9 mouse cellular contexts compared by ENCODE assay signal in the genomic region with DNA sequence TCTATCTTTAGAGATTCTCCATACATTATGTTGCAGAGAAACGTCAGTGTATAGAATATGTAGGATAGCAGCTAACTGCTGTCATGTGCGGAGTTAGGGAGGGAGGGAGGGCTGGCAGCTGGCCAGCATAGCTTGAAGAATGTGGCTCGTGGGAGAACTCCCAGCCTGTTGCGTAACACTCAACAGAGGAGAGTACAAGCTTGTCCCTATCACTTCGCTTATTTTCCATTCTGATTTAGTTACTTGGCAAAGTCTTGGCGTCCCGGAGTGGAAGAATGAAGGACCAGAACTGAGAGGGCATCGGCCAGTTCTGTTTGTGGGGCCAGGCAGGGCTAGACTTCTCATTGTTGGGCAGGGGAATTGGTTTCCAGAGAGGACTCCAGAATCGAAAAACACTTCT. TPM values are rescaled to one million over a fixed set of nuclear protein-coding genes. Genes with fewer than 3 reads are reported as not detected.
DNase-seq lines count a peak whose midpoint lies in the region; ATAC-seq lines count a peak whose summit lies in the region.
"Had no signal": no experiment of that assay in that cellular context is flagged by ENCODE, and none has a peak within 500 bp of the region (broad histone marks: within the 10 kb centered on the region; RNA-seq: fewer than 3 reads in every experiment).

No protein-coding gene starts in this region.

- peak; percentile 95 for ATAC-seq in intestine, embryonic 16.5 days
- ATAC-seq in midbrain, embryonic 16.5 days: no peak

- H3K9me3 ChIP-seq in intestine, embryonic 16.5 days (ENCODE audit: control insufficient read depth, low read length): no peaks in the 10 kb centered on the region
- H3K9me3 ChIP-seq in limb, embryonic 10.5 days (replicated peaks): no peaks in the 10 kb centered on the region
- H3K9me3 ChIP-seq in midbrain, embryonic 16.5 days (replicated peaks; ENCODE audit: control insufficient read depth, low read length, poor library complexity, severe bottlenecking): no peaks in the 10 kb centered on the region

- H3K36me3 ChIP-seq in intestine, embryonic 16.5 days (ENCODE audit: control insufficient read depth, insufficient read depth, low read length): 0 out of 2 replicates have a peak, but pooled peaks cover 2% of the 10 kb centered on the region
- peaks cover 10% of the 10 kb centered on the region for H3K36me3 ChIP-seq in limb, embryonic 10.5 days
- no peaks in the 10 kb centered on the region for H3K36me3 ChIP-seq in midbrain, embryonic 16.5 days (ENCODE audit: control insufficient read depth, insufficient read depth, low read length)

- H3K27me3 ChIP-seq in intestine, embryonic 16.5 days (replicated peaks; ENCODE audit: control insufficient read depth, insufficient read depth, low read length): no peaks in the 10 kb centered on the region
- no peaks in the 10 kb centered on the region for H3K27me3 ChIP-seq in limb, embryonic 10.5 days (ENCODE audit: low read depth, poor library complexity, severe bottlenecking)
- H3K27me3 ChIP-seq in midbrain, embryonic 16.5 days (ENCODE audit: control insufficient read depth, insufficient read depth, low read depth, low read length): no peaks in the 10 kb centered on the region

- 11% methylated on average over 9 of the region's 9 CpGs for WGBS in intestine, embryonic 16.5 days
- 78% methylated on average over 9 of the region's 9 CpGs for WGBS in limb, embryonic 10.5 days
- WGBS in midbrain, embryonic 16.5 days: 40% methylated on average over 9 of the region's 9 CpGs

- DNase-seq in adrenal gland, adult (ENCODE audit: inconsistent age in 2 of 2, low spot score in 1 of 2): peak; percentile 61 to 89
- DNase-seq in adrenal gland, postnatal 4 days (ENCODE audit: low spot score in 2 of 2): no peak
- peak; percentile 13 for DNase-seq in c-Kit-positive CD71-negative TER-119-negative erythroid progenitor cells, embryonic 14.5 days (ENCODE audit: low read depth)
- peak; percentile 54 for DNase-seq in gastrocnemius, postnatal 25 days
- peak; percentile 31 for DNase-seq in limb, embryonic 10.5 days (ENCODE audit: low spot score)
- DNase-seq in urinary bladder, postnatal 36 days (ENCODE audit: low spot score in 2 of 2): peak; percentile 45 to 71

- H3K4me1 ChIP-seq in intestine, embryonic 16.5 days (ENCODE audit: control insufficient read depth, insufficient read depth, low read length): peaks cover 20% of the 10 kb centered on the region
- H3K4me1 ChIP-seq in limb, embryonic 10.5 days: peaks cover 13% of the 10 kb centered on the region; the same call in 1 of the 2 replicates
- H3K4me1 ChIP-seq in midbrain, embryonic 16.5 days (ENCODE audit: control insufficient read depth, insufficient read depth, low read length): peaks cover 9% of the 10 kb centered on the region

- H3K4me2 ChIP-seq in intestine, embryonic 16.5 days (ENCODE audit: low read depth, low read length): peak overlapping the region; percentile 52
- peak overlapping the region; percentile 8; the same call in 1 of the 2 replicates for H3K4me2 ChIP-seq in midbrain, embryonic 16.5 days (ENCODE audit: low read length)

- H3K27ac ChIP-seq in intestine, embryonic 16.5 days (ENCODE audit: low read length): peak overlapping the region; percentile 78; the same call in 1 of the 2 replicates
- no peak overlapping the region for H3K27ac ChIP-seq in limb, embryonic 10.5 days
- H3K27ac ChIP-seq in midbrain, embryonic 16.5 days (ENCODE audit: low read length): peak overlapping the region; percentile 28; the same call in 1 of the 2 replicates

- 0 out of 2 replicates have a peak overlapping the region, but pooled peaks have one; percentile 40 for H3K9ac ChIP-seq in intestine, embryonic 16.5 days (ENCODE audit: low read depth, low read length)
- no peak overlapping the region for H3K9ac ChIP-seq in midbrain, embryonic 16.5 days (ENCODE audit: low read depth, low read length)

- peak overlapping the region; percentile 31 for H3K4me3 ChIP-seq in intestine, embryonic 16.5 days (ENCODE audit: low read length)
- H3K4me3 ChIP-seq in limb, embryonic 10.5 days: no peak overlapping the region
- H3K4me3 ChIP-seq in midbrain, embryonic 16.5 days (ENCODE audit: low read depth, low read length): no peak overlapping the region

RNA-seq across cellular contexts. Expression of a gene that starts 6.6 kb away (rescaled TPM):
- not detected for total RNA-seq in adrenal gland, postnatal 4 days (2021)
- total RNA-seq in gastrocnemius, postnatal 25 days (2021): not detected
- not detected in 2 replicates for polyA plus RNA-seq in intestine, embryonic 16.5 days (2015; fragmentation: Nextera tagmentation; extraction: Ambion mirVana)
- polyA plus RNA-seq in limb, embryonic 10.5 days (2016; fragmentation: Nextera tagmentation; extraction: Ambion mirVana): 6.6 TPM in 1 of 2 replicates, not detected in the other
- polyA plus RNA-seq in midbrain, embryonic 16.5 days (2015; fragmentation: Nextera tagmentation; extraction: Ambion mirVana): not detected in 2 replicates
- polyA plus RNA-seq: gonadal fat pad, adult 2 months had no signal

RNA-seq across cellular contexts. Expression of a gene that starts 25.4 kb away (rescaled TPM):
- total RNA-seq in adrenal gland, postnatal 4 days (2021): 10 to 100 TPM; 49.1 to 52.1 TPM
- total RNA-seq in gastrocnemius, postnatal 25 days (2021): 10 to 100 TPM; 21.6 to 22.3 TPM
- polyA plus RNA-seq in intestine, embryonic 16.5 days (2015; fragmentation: Nextera tagmentation; extraction: Ambion mirVana): 36.3 and 40.5 TPM in 2 replicates
- 41.2 and 43.8 TPM in 2 replicates for polyA plus RNA-seq in limb, embryonic 10.5 days (2016; fragmentation: Nextera tagmentation; extraction: Ambion mirVana)
- 31.2 and 32.2 TPM in 2 replicates for polyA plus RNA-seq in midbrain, embryonic 16.5 days (2015; fragmentation: Nextera tagmentation; extraction: Ambion mirVana)

RNA-seq across cellular contexts. Expression of a gene that starts 54.6 kb away (rescaled TPM):
- total RNA-seq in adrenal gland, postnatal 4 days (2021): 10 to 100 TPM; 38.1 to 40.5 TPM
- 10 to 100 TPM; 37.8 to 39.1 TPM for total RNA-seq in gastrocnemius, postnatal 25 days (2021)
- 10.3 and 12.9 TPM in 2 replicates for polyA plus RNA-seq in intestine, embryonic 16.5 days (2015; fragmentation: Nextera tagmentation; extraction: Ambion mirVana)
- 28.6 and 32.4 TPM in 2 replicates for polyA plus RNA-seq in limb, embryonic 10.5 days (2016; fragmentation: Nextera tagmentation; extraction: Ambion mirVana)
- 37.2 and 40.8 TPM in 2 replicates for polyA plus RNA-seq in midbrain, embryonic 16.5 days (2015; fragmentation: Nextera tagmentation; extraction: Ambion mirVana)

Comparison
In these comparisons a context has a peak if more than half of its experiments do, and no peak if none do; other contexts are left out.
1. DNase-seq: peak in adrenal gland, adult (2 of 2), c-Kit-positive CD71-negative TER-119-negative erythroid progenitor cells, embryonic 14.5 days (single experiment), gastrocnemius, postnatal 25 days (single experiment), limb, embryonic 10.5 days (single experiment) and urinary bladder, postnatal 36 days (2 of 2); none in adrenal gland, postnatal 4 days (0 of 2).